ENCODE assay signal across 18 mouse cellular contexts in genomic region chr2:157262506-157262905, GRCm38 (mm10). TPM values are rescaled to one million over a fixed set of nuclear protein-coding genes. Genes with fewer than 3 reads are reported as not detected.
"Had no signal": no experiment of that assay in that cellular context is flagged by ENCODE, and none has a peak within 500 bp of the region (broad histone marks: within the 10 kb centered on the region; RNA-seq: fewer than 3 reads in every experiment).

No protein-coding gene starts in this region.

- H3K9me3 ChIP-seq: liver, embryonic 13.5 days; megakaryocyte, embryonic 14.5 days; midbrain, embryonic 12.5 days; neural tube, embryonic 13.5 days; stomach, embryonic 15.5 days had no signal

- H3K27me3 ChIP-seq: liver, embryonic 13.5 days; midbrain, embryonic 12.5 days; neural tube, embryonic 13.5 days; stomach, embryonic 15.5 days had no signal

- H3K4me2 ChIP-seq: liver, embryonic 13.5 days; midbrain, embryonic 12.5 days; neural tube, embryonic 13.5 days; stomach, embryonic 15.5 days had no signal

- H3K9ac ChIP-seq: liver, embryonic 13.5 days; liver, postnatal 0 days; midbrain, embryonic 12.5 days; neural tube, embryonic 13.5 days; stomach, embryonic 15.5 days had no signal

- H3K36me3 ChIP-seq: liver, embryonic 13.5 days; midbrain, embryonic 12.5 days; neural tube, embryonic 13.5 days; stomach, embryonic 15.5 days had no signal

- H3K4me1 ChIP-seq: midbrain, embryonic 12.5 days; neural tube, embryonic 13.5 days; stomach, embryonic 15.5 days had no signal

- H3K27ac ChIP-seq: kidney, postnatal 0 days; layer of hippocampus, adult 2 months; liver, embryonic 13.5 days; macrophage; midbrain, embryonic 12.5 days; neural tube, embryonic 13.5 days; stomach, embryonic 15.5 days had no signal

- H3K4me3 ChIP-seq: layer of hippocampus, adult 2 months; liver, embryonic 13.5 days; megakaryocyte, embryonic 14.5 days; midbrain, embryonic 12.5 days; neural tube, embryonic 13.5 days; stomach, embryonic 15.5 days had no signal

- ATAC-seq: inflammation-experienced regulatory T-cells, adult 6 months; liver, postnatal 0 days; midbrain, embryonic 16.5 days had no signal

- DNase-seq: kidney, adult 8-10 months; kidney, postnatal 36 days; liver; liver, embryonic 13.5 days; liver, postnatal 0 days; lung, postnatal 10 days; retina, postnatal 1 day; right cerebral cortex, postnatal 4 days; thymus, postnatal 25 days had no signal

RNA-seq across cellular contexts. Expression of gene Mroh8, which starts 16.8 kb away (rescaled TPM):
- polyA plus RNA-seq: macrophage had no signal
